Mouse (Mus musculus) stomach, embryonic 16.5 days (tissue): ENCODE results near the gene Msi2. TPM values are rescaled to one million over a fixed set of nuclear protein-coding genes. Genes with fewer than 3 reads are reported as not detected.

ENCODE experiments used
- ATAC-seq: fragments of 200-750 bp; cut with Nextera tagmentation; 2 replicates; pipeline ENCODE4 v1.8.0; 2017; ENCODE audit warnings: moderate number of reproducible peaks, moderate TSS enrichment; ENCODE audit not compliant: insufficient read depth, low FRiP score
- H3K27ac ChIP-seq: fragments of 300-500 bp; sonication (generic); 2 replicates; pipeline ENCODE4 v1.5.1; 2014; ENCODE audit warnings: low read length
- H3K27me3 ChIP-seq: fragments of 300-500 bp; sonication (generic); 2 replicates; pipeline ENCODE4 v1.6.1; 2014; ENCODE audit warnings: low read length, control low read depth, mixed read lengths; ENCODE audit not compliant: control insufficient read depth, insufficient read depth
- H3K36me3 ChIP-seq: fragments of 300-500 bp; sonication (generic); 2 replicates; pipeline ENCODE4 v1.6.1; 2014; ENCODE audit warnings: low read length; ENCODE audit not compliant: control insufficient read depth, insufficient read depth
- H3K4me1 ChIP-seq: fragments of 300-500 bp; sonication (generic); 2 replicates; pipeline ENCODE4 v1.6.1; 2014; ENCODE audit warnings: low read length, control low read depth, mixed read lengths; ENCODE audit not compliant: control insufficient read depth, insufficient read depth
- H3K4me2 ChIP-seq: fragments of 300-500 bp; sonication (generic); 2 replicates; pipeline ENCODE4 v1.6.1; 2014; ENCODE audit warnings: low read depth, low read length, mixed read lengths
- H3K4me3 ChIP-seq: fragments of 300-500 bp; sonication (generic); replicated peaks from 2 replicates; pipeline ENCODE4 v1.5.1; 2014; ENCODE audit warnings: mild to moderate bottlenecking, low read length
- H3K9ac ChIP-seq: fragments of 300-500 bp; sonication (generic); 2 replicates; pipeline ENCODE4 v1.6.1; 2014; ENCODE audit warnings: low read length
- H3K9me3 ChIP-seq: fragments of 300-500 bp; sonication (generic); replicated peaks from 2 replicates; pipeline ENCODE4 v1.6.1; 2016; ENCODE audit warnings: low read length, control low read depth; ENCODE audit not compliant: control insufficient read depth
- WGBS: fragments of 180-500 bp; shearing (Covaris S2); extraction: QIAGEN DNeasy Blood & Tissue Kit; methylation state at CpG from one replicate; pipeline ENCODE4 v1.1.7; 2014; 5-methylcytosine and 5-hydroxymethylcytosine counted together
- polyA plus RNA-seq: library from polyadenylated mRNA; unstranded; fragments of >200 nt; fragmentation: Nextera tagmentation; extraction: Ambion mirVana; gene quantifications from 2 replicates; pipeline ENCODE4 v1.2.1, GENCODE M21; 2015

The Msi2 gene
- polyA plus RNA-seq, 1 experiment from 2014 or later, result 11.7 TPM

- no peaks in the 10 kb centered on the region for H3K9me3 ChIP-seq
- H3K27me3 ChIP-seq, result no peaks in the 10 kb centered on the region
- WGBS, result 17% methylated on average over 8 of the region's 8 CpGs
- ATAC-seq, result no peak
- H3K27ac ChIP-seq, result no peak overlapping the region
- no peak overlapping the region for H3K9ac ChIP-seq
- H3K4me3 ChIP-seq, result no peak overlapping the region
- H3K4me2 ChIP-seq, result no peak overlapping the region
- H3K4me1 ChIP-seq, result peaks cover 5% of the 10 kb centered on the region; the same call in 1 of the 2 replicates
- H3K36me3 ChIP-seq, result no peaks in the 10 kb centered on the region
Measured at GRCm38 (mm10) chr11:88313512-88313911, 404.8 kb downstream of the Msi2 start.

GRCm38 (mm10) chr11:88311606-88312005 lies 406.7 kb downstream of the Msi2 start:
- Histone ChIP-seq H3K27ac (no peak overlapping the region), H3K36me3 (no peaks in the 10 kb centered on the region), H3K27me3 (no peaks in the 10 kb centered on the region), H3K9ac (no peak overlapping the region), H3K9me3 (no peaks in the 10 kb centered on the region), H3K4me2 (no peak overlapping the region), H3K4me1 (peaks cover 5% of the 10 kb centered on the region; the same call in 1 of the 2 replicates), H3K4me3 (no peak overlapping the region)
- ATAC-seq, result no peak
- WGBS, result 71% methylated on average over 7 of the region's 7 CpGs

- no peaks in the 10 kb centered on the region for H3K9me3 ChIP-seq
- no peak overlapping the region for H3K4me2 ChIP-seq
- no peak overlapping the region for H3K27ac ChIP-seq
- H3K4me3 ChIP-seq, result no peak overlapping the region
- no peak overlapping the region for H3K9ac ChIP-seq
- H3K27me3 ChIP-seq, result no peaks in the 10 kb centered on the region
- no peaks in the 10 kb centered on the region for H3K36me3 ChIP-seq
- H3K4me1 ChIP-seq, result peaks cover 5% of the 10 kb centered on the region; the same call in 1 of the 2 replicates
- no peak for ATAC-seq
- 81% methylated on average over 6 of the region's 6 CpGs for WGBS
Measured at GRCm38 (mm10) chr11:88310773-88311172, 407.5 kb downstream of the Msi2 start.

- Histone ChIP-seq H3K4me2 (no peak overlapping the region), H3K36me3 (no peaks in the 10 kb centered on the region), H3K4me3 (no peak overlapping the region), H3K9me3 (no peaks in the 10 kb centered on the region), H3K9ac (no peak overlapping the region), H3K4me1 (peaks cover 5% of the 10 kb centered on the region; the same call in 1 of the 2 replicates), H3K27ac (no peak overlapping the region), H3K27me3 (no peaks in the 10 kb centered on the region)
- ATAC-seq, result no peak
- WGBS, result 53% methylated on average over 10 of the region's 10 CpGs
Measured at GRCm38 (mm10) chr11:88309059-88309700, 409.1 kb downstream of the Msi2 start.

GRCm38 (mm10) chr11:88307616-88308543 lies 410.4 kb downstream of the Msi2 start:
- no peak overlapping the region for H3K4me2 ChIP-seq
- H3K4me3 ChIP-seq, result no peak overlapping the region
- ATAC-seq, result no peak
- H3K9me3 ChIP-seq, result no peaks in the 10 kb centered on the region
- no peaks in the 10 kb centered on the region for H3K27me3 ChIP-seq
- no peak overlapping the region for H3K9ac ChIP-seq
- H3K4me1 ChIP-seq, result no peaks in the 10 kb centered on the region
- H3K27ac ChIP-seq, result no peak overlapping the region
- 76% methylated on average over 14 of the region's 14 CpGs for WGBS
- H3K36me3 ChIP-seq, result no peaks in the 10 kb centered on the region

GRCm38 (mm10) chr11:88305759-88306158 lies 412.6 kb downstream of the Msi2 start:
- no peak for ATAC-seq
- H3K4me2 ChIP-seq, result no peak overlapping the region
- H3K4me3 ChIP-seq, result no peak overlapping the region
- no peaks in the 10 kb centered on the region for H3K4me1 ChIP-seq
- no peak overlapping the region for H3K27ac ChIP-seq
- H3K27me3 ChIP-seq, result no peaks in the 10 kb centered on the region
- no peaks in the 10 kb centered on the region for H3K36me3 ChIP-seq
- H3K9me3 ChIP-seq, result no peaks in the 10 kb centered on the region
- no peak overlapping the region for H3K9ac ChIP-seq
- WGBS, result 87% methylated on average over 6 of the region's 6 CpGs

- H3K4me2 ChIP-seq, result no peak overlapping the region
Measured at GRCm38 (mm10) chr11:88301619-88302018, 416.7 kb downstream of the Msi2 start.

GRCm38 (mm10) chr11:88299345-88299744 lies 419.0 kb downstream of the Msi2 start:
- no peaks in the 10 kb centered on the region for H3K9me3 ChIP-seq
- H3K27ac ChIP-seq, result no peak overlapping the region
- no peaks in the 10 kb centered on the region for H3K36me3 ChIP-seq
- H3K4me2 ChIP-seq, result no peak overlapping the region
- H3K27me3 ChIP-seq, result 0 out of 2 replicates have a peak, but pooled peaks cover under 1% of the 10 kb centered on the region
- ATAC-seq, result no peak
- no peak overlapping the region for H3K9ac ChIP-seq
- no peaks in the 10 kb centered on the region; the same call in 1 of the 2 replicates for H3K4me1 ChIP-seq
- WGBS, result 79% methylated on average over 4 of the region's 4 CpGs
- H3K4me3 ChIP-seq, result no peak overlapping the region

More at GRCm38 (mm10) chr11:88301619-88302018, 416.7 kb downstream of the Msi2 start:
- Histone ChIP-seq H3K27me3 (no peaks in the 10 kb centered on the region), H3K36me3 (no peaks in the 10 kb centered on the region), H3K9ac (no peak overlapping the region), H3K4me1 (no peaks in the 10 kb centered on the region), H3K27ac (no peak overlapping the region), H3K4me3 (no peak overlapping the region), H3K9me3 (no peaks in the 10 kb centered on the region)
- WGBS, result 54% methylated on average over 6 of the region's 6 CpGs
- ATAC-seq, result no peak

GRCm38 (mm10) chr11:88297526-88297925 lies 420.8 kb downstream of the Msi2 start:
- no peak overlapping the region for H3K9ac ChIP-seq
- no peaks in the 10 kb centered on the region for H3K36me3 ChIP-seq
- no peaks in the 10 kb centered on the region for H3K9me3 ChIP-seq
- ATAC-seq, result peak; percentile 59; the same call in 1 of the 2 replicates
- H3K27ac ChIP-seq, result no peak overlapping the region
- H3K4me2 ChIP-seq, result no peak overlapping the region
- H3K27me3 ChIP-seq, result 0 out of 2 replicates have a peak, but pooled peaks cover 5% of the 10 kb centered on the region
- WGBS, result 55% methylated on average over 4 of the region's 4 CpGs
- H3K4me3 ChIP-seq, result no peak overlapping the region
- no peaks in the 10 kb centered on the region; the same call in 1 of the 2 replicates for H3K4me1 ChIP-seq
